Mouse (Mus musculus) myocyte (in vitro differentiated cells): ENCODE results near the gene Xbp1. TPM values are rescaled to one million over a fixed set of nuclear protein-coding genes. Genes with fewer than 3 reads are reported as not detected.

Experiments
- H3K27me3 ChIP-seq: one replicate; pipeline ENCODE4 v1.6.1; 2011; ENCODE audit not compliant: control insufficient read depth, insufficient read depth, insufficient read length
- H3K36me3 ChIP-seq: one replicate; pipeline ENCODE4 v1.6.1; 2011; ENCODE audit not compliant: control insufficient read depth, insufficient read depth
- H3K4me2 ChIP-seq: one replicate; pipeline ENCODE4 v1.6.1; 2011; ENCODE audit warnings: low read depth, control low read depth
- H3K4me3 ChIP-seq: one replicate; pipeline ENCODE4 v1.5.1; 2011; ENCODE audit warnings: mild to moderate bottlenecking, control low read depth, moderate library complexity
- H3K79me2 ChIP-seq: one replicate; pipeline ENCODE4 v1.6.1; 2011; ENCODE audit not compliant: control insufficient read depth, insufficient read depth
- H3ac ChIP-seq: one replicate; pipeline ENCODE4 v1.6.1; 2011; ENCODE audit not compliant: control insufficient read depth, insufficient read length
- CEBPB ChIP-seq: IDR thresholded peaks from 2 replicates; pipeline ENCODE4 v1.6.1; 2011; ENCODE audit warnings: mild to moderate bottlenecking, moderate library complexity; ENCODE audit not compliant: poor library complexity, insufficient read depth, severe bottlenecking
- E2F4 ChIP-seq: IDR thresholded peaks from one replicate; pipeline ENCODE4 v1.6.1; 2011; ENCODE audit warnings: mild to moderate bottlenecking, control low read depth, moderate library complexity; ENCODE audit not compliant: insufficient read depth
- MAX ChIP-seq: IDR thresholded peaks from one replicate; pipeline ENCODE4 v1.6.1; 2011; ENCODE audit warnings: low read depth, mild to moderate bottlenecking, control low read depth
- MYOD1 ChIP-seq, 3 experiments: IDR thresholded peaks; one replicate each; pipeline ENCODE4 v1.6.1; 2011; ENCODE audit warnings: control low read depth in 2 of 3, low read depth in 2 of 3, mild to moderate bottlenecking in 2 of 3, moderate library complexity in 1 of 3; ENCODE audit not compliant: insufficient read length in 2 of 3, control insufficient read depth in 1 of 3
- MYOG ChIP-seq, 3 experiments: IDR thresholded peaks; one replicate each; pipeline ENCODE4 v1.6.1; 2011; ENCODE audit warnings: control low read depth in 2 of 3, low read depth in 2 of 3, mild to moderate bottlenecking in 2 of 3; ENCODE audit not compliant: insufficient read length in 2 of 3, control insufficient read depth in 1 of 3, insufficient read depth in 1 of 3
- POLR2A ChIP-seq: IDR thresholded peaks from one replicate; pipeline ENCODE4 v1.6.1; 2011; ENCODE audit warnings: low read depth, mild to moderate bottlenecking, control low read depth, moderate library complexity; ENCODE audit not compliant: insufficient read length
- POLR2AphosphoS2 ChIP-seq: IDR thresholded peaks from one replicate; pipeline ENCODE4 v1.6.1; 2011; ENCODE audit warnings: low read depth, control low read depth; ENCODE audit not compliant: insufficient read length
- REST ChIP-seq: IDR thresholded peaks from one replicate; pipeline ENCODE4 v1.6.1; 2011; ENCODE audit warnings: mild to moderate bottlenecking, control low read depth, moderate library complexity; ENCODE audit not compliant: insufficient read depth, insufficient read length
- SRF ChIP-seq: IDR thresholded peaks from one replicate; pipeline ENCODE4 v1.6.1; 2011; ENCODE audit warnings: low read depth; ENCODE audit not compliant: control insufficient read depth, insufficient read length
- TCF12 ChIP-seq: IDR thresholded peaks from one replicate; pipeline ENCODE4 v1.6.1; 2011; ENCODE audit warnings: mild to moderate bottlenecking, control low read depth; ENCODE audit not compliant: poor library complexity, insufficient read depth, severe bottlenecking
- TCF3 ChIP-seq: IDR thresholded peaks from one replicate; pipeline ENCODE4 v1.6.1; 2011; ENCODE audit warnings: low read depth, control low read depth; ENCODE audit not compliant: insufficient read length
- USF1 ChIP-seq: IDR thresholded peaks from one replicate; pipeline ENCODE4 v1.6.1; 2011; ENCODE audit warnings: low read depth, mild to moderate bottlenecking, control low read depth, moderate library complexity
- polyA plus RNA-seq: library from polyadenylated mRNA; unstranded; fragments of >200 nt; fragmentation: generic; extraction: Trizol; gene quantifications from one replicate; pipeline ENCODE4 v1.2.1, GENCODE M21; 2012; ENCODE audit warnings: missing spikeins

Xbp1 gene
- polyA plus RNA-seq, 1 experiment: 102 TPM

- no peak overlapping the region for H3K4me3 ChIP-seq
- H3K4me2 ChIP-seq: no peak overlapping the region
- no peaks in the 10 kb centered on the region for H3K79me2 ChIP-seq
- H3ac ChIP-seq: no peak overlapping the region
- no peaks in the 10 kb centered on the region for H3K36me3 ChIP-seq
- H3K27me3 ChIP-seq: no peaks in the 10 kb centered on the region
- TF ChIP-seq POLR2AphosphoS2 (no peak), SRF (no peak), MYOG (IDR thresholded peaks at IDR 0.05; ENCODE audit: control insufficient read depth in 1 of 3, insufficient read depth in 1 of 3, insufficient read length in 2 of 3, low read depth in 2 of 3) (no peak), USF1 (no peak), E2F4 (no peak), TCF3 (no peak), REST (no peak), MYOD1 (IDR thresholded peaks at IDR 0.05; ENCODE audit: control insufficient read depth in 1 of 3, insufficient read length in 2 of 3, low read depth in 2 of 3) (no peak), MAX (no peak), CEBPB (no peak), POLR2A (no peak)
These were observed 26.2 kb downstream of the Xbp1 start for GRCm38 (mm10) chr11:5546693-5547092.

- Histone ChIP-seq H3K4me2 (peak overlapping the region; percentile 12), H3K4me3 (no peak overlapping the region), H3K27me3 (no peaks in the 10 kb centered on the region), H3K36me3 (no peaks in the 10 kb centered on the region), H3ac (no peak overlapping the region), H3K79me2 (no peaks in the 10 kb centered on the region)
- TF ChIP-seq MYOD1 (IDR thresholded peaks at IDR 0.05; ENCODE audit: control insufficient read depth in 1 of 3, insufficient read length in 2 of 3, low read depth in 2 of 3): peak in 1 of 3 experiments; percentile 5
- no peak for TF ChIP-seq SRF
- TF ChIP-seq POLR2A: no peak
- TF ChIP-seq E2F4: no peak
- TF ChIP-seq POLR2AphosphoS2: no peak
- peak; percentile 70; the same call in 1 of the 2 replicates for TF ChIP-seq CEBPB
- no peak for TF ChIP-seq MYOG (IDR thresholded peaks at IDR 0.05; ENCODE audit: control insufficient read depth in 1 of 3, insufficient read depth in 1 of 3, insufficient read length in 2 of 3, low read depth in 2 of 3)
- TF ChIP-seq REST: no peak
These were observed 31.0 kb downstream of the Xbp1 start for GRCm38 (mm10) chr11:5551430-5551829.

GRCm38 (mm10) chr11:5551931-5552330, 31.5 kb downstream of the Xbp1 start:
- H3K79me2 ChIP-seq: no peaks in the 10 kb centered on the region
- no peaks in the 10 kb centered on the region for H3K27me3 ChIP-seq
- no peaks in the 10 kb centered on the region for H3K36me3 ChIP-seq
- no peak overlapping the region for H3ac ChIP-seq
- TF ChIP-seq MYOD1 (IDR thresholded peaks at IDR 0.05; ENCODE audit: control insufficient read depth in 1 of 3, insufficient read length in 2 of 3, low read depth in 2 of 3) (no peak), TCF12 (no peak), E2F4 (no peak), MAX (no peak), POLR2A (no peak), POLR2AphosphoS2 (no peak), REST (no peak), CEBPB (no peak), USF1 (no peak), MYOG (IDR thresholded peaks at IDR 0.05; ENCODE audit: control insufficient read depth in 1 of 3, insufficient read depth in 1 of 3, insufficient read length in 2 of 3, low read depth in 2 of 3) (no peak), SRF (no peak), TCF3 (no peak)
- no peak overlapping the region for H3K4me3 ChIP-seq
- peak overlapping the region; percentile 12 for H3K4me2 ChIP-seq

GRCm38 (mm10) chr11:5560273-5560672, 39.8 kb downstream of the Xbp1 start:
- Histone ChIP-seq H3ac (no peak overlapping the region), H3K4me3 (no peak overlapping the region), H3K36me3 (no peaks in the 10 kb centered on the region), H3K4me2 (no peak overlapping the region), H3K27me3 (no peaks in the 10 kb centered on the region), H3K79me2 (no peaks in the 10 kb centered on the region)
- TF ChIP-seq MAX: no peak
- TF ChIP-seq TCF3: no peak
- no peak for TF ChIP-seq USF1
- TF ChIP-seq REST: no peak
- TF ChIP-seq SRF: no peak
- no peak for TF ChIP-seq TCF12
- no peak for TF ChIP-seq POLR2AphosphoS2
- TF ChIP-seq MYOG (IDR thresholded peaks at IDR 0.05; ENCODE audit: control insufficient read depth in 1 of 3, insufficient read depth in 1 of 3, insufficient read length in 2 of 3, low read depth in 2 of 3): no peak
- TF ChIP-seq MYOD1 (IDR thresholded peaks at IDR 0.05; ENCODE audit: control insufficient read depth in 1 of 3, insufficient read length in 2 of 3, low read depth in 2 of 3): no peak
- no peak for TF ChIP-seq E2F4
